Mouse (Mus musculus): ENCODE results near the gene Abhd2.

The Abhd2 gene

GRCm38 (mm10) chr7:79293605-79294232 lies 20.7 kb downstream of the Abhd2 start:
- DNase-seq (ENCODE audit: low read depth, low spot score) = no peak

DNA sequence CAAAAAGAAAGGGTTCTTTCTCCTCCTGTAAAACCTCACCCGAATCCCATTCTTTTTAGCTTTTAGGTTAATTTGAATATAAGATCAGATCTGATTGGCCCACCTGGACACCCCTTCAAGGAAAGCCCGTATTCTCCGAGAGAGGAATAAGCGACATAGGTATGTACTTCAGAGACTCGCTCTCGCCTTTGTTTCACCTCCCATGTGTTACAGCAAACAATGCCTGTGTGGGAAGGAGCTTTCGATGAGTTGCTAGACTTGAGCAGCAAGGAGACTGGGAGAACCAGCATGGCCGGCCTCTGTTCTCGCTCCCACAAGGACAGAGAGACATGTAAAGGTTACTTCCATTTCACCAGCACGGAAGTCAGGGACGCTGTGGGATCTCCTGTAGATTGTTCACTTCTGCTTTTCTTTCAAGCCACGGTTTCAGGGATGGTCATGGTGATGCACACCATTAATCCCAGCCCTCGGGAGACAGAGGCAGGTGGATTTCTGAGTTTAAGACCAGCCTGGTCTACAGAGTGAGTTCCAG lies 21.5 kb downstream of the Abhd2 start:
- DNase-seq (ENCODE audit: low read depth, low spot score) = no peak

- DNase-seq (ENCODE audit: low read depth, low spot score) = no peak
Observed at GRCm38 (mm10) chr7:79295196-79295826, 22.3 kb downstream of the Abhd2 start.

GRCm38 (mm10) chr7:79298681-79299080 lies 25.7 kb downstream of the Abhd2 start:
- no peak for DNase-seq (ENCODE audit: low read depth, low spot score)

DNA sequence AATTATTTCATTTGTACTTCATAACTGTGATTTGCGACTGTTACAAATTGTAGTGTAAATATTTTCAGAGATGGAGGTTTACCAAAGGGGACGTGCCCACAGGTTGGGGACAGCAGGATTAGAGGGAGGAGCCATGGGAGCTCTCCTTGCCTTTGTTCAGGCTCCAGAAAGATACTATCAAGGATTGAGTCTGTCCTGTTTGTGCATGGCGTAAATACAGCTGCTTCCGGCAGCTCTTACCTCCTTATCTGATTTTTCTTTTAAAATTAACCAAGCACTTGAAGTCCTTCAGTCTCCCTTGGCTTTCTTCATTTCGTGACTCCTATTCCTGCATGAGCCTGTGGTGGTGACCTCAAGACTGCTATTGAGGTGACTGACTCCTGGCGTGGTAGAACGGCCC lies 26.5 kb downstream of the Abhd2 start:
- DNase-seq (ENCODE audit: low read depth, low spot score) = no peak

DNA sequence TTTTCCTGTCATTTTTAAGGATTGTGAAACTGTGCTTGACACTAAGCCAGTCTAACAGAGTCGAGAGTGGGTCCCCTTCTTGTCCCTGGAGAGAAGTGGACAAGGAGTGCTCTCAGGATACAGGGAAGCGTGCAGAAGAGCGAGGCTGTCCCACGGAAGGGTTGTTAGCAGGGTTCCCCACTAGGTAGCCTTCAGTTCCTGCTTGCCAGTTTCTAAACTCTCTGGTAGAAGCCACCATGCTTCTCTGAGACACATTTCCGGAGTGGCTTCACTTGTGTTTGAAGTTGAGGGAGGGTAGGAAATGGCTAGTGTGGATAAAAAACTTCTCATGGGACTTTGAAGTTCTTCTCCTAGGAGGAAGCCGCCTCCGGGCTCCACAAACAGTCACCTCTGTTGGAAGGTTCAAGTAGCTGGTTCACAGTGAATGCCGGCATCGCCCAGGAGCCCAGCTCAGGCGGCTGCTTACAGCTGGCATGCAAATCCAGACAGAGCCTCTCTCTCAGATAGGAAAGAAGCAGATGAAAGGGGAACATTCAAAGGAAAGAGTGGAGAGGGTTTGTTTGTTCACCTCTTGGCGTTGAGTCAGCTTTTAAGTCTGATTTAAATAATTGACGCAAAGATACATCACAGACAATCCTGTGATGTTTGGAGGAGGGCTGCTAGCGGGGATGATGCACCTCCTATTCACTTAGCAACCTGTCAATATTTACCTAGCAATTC lies 27.6 kb downstream of the Abhd2 start:
- no peak for DNase-seq (ENCODE audit: low read depth, low spot score)

DNA sequence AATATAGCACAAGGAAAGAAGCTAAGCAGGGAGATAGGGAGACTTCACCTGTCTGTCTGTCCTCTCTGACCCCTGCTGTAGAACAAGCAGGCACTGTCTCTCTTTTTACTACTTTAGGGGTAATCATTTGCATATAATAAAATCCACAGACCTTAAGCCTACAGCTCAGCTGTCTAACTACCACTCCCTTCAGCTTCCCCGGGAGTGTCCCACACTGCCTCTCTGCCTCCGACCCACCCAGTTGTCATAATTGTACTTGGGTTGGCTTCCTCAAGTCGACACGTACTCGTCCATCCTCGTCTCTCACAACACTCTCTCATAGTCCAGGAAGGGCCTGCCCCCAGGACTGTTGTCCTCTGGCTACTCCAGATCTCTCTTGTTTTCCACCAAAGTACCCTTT lies 29.1 kb downstream of the Abhd2 start:
- DNase-seq (ENCODE audit: low read depth, low spot score) = no peak

- no peak for DNase-seq (ENCODE audit: low read depth, low spot score)
Observed at GRCm38 (mm10) chr7:79302586-79302985, 29.6 kb downstream of the Abhd2 start.

GRCm38 (mm10) chr7:79303183-79303761 lies 30.3 kb downstream of the Abhd2 start:
- DNase-seq (ENCODE audit: low read depth, low spot score) = no peak

- DNase-seq (ENCODE audit: low read depth, low spot score) = no peak
Observed at GRCm38 (mm10) chr7:79308455-79309030, 35.5 kb downstream of the Abhd2 start.

GRCm38 (mm10) chr7:79309247-79310190 lies 36.5 kb downstream of the Abhd2 start:
- no peak for DNase-seq (ENCODE audit: low read depth, low spot score)

DNA sequence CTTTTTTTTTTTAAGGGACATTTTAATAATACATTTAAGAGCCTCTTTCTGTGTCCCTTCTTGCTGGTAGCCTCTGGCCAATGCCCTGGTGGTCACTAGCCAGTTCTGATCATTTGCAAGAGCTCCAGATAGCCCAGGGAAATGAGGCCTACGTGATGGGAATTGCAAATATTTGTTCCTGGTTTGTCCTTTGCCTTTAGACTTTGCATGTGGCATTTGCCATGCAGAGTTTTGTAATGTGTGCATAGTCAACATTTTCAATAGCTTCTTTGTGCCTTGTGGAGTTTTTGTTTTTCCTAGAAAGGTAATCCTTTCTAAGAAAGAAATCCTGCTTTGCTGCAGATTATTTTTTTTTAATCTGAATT lies 37.2 kb downstream of the Abhd2 start:
- DNase-seq (ENCODE audit: low read depth, low spot score) = no peak

DNA sequence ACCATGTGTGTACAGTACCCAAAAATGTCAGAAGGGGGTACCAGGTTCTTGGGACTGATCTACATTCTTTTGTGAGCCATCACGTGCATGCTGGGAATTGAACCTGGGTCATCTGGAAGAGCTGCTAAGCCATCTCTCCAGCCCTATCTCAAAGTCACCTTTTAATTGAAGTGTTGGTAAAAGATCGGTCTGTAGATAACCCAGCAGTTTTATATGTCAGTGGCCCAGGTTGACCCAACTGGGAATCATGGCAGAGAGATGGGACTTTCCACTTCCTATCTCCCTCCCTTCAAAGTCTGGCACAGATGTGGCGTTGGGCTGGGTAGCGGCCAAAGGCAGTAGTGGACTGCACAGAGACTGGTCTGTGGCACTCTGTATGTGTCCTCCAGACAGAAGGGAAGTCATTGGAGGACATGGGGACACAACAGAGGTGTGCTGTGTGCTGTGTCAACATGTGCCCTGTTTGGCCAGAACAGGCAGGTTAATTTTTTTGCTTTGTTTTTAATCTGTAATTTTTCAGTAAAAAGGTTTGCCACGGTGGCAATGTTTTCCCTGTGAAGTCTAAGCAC lies 38.5 kb downstream of the Abhd2 start:
- DNase-seq (ENCODE audit: low read depth, low spot score) = no peak

GRCm38 (mm10) chr7:79312246-79312645 lies 39.2 kb downstream of the Abhd2 start:
- DNase-seq (ENCODE audit: low read depth, low spot score) = no peak

DNA sequence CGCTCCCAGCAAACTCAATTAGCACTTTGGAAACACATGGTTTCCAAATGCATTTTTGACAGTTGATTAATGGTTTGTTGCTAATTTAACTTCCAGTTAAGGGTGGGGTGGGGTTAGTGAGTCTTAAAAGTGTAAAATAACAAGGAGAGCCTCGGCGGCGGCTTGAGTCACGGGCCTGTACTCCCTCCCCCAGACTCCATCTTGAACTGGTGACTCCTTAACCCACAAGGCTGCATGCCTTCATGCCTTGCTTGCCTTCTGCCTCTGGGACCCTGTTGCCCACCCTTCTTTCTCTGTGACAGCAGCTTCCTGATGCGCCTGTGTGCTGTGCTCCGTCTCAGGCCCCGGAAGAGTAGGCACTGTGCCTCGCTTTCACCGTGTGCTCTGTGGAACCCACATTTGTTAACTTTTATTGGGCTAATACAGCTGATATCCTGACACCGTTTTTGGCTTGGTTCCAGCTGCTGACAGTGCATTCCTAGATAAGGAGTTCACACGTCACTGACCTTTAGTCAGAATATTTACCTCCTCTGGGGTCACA lies 40.6 kb downstream of the Abhd2 start:
- DNase-seq (ENCODE audit: low read depth, low spot score) = peak; percentile 62

GRCm38 (mm10) chr7:79314517-79314916 lies 41.5 kb downstream of the Abhd2 start:
- no peak for DNase-seq (ENCODE audit: low read depth, low spot score)

DNA sequence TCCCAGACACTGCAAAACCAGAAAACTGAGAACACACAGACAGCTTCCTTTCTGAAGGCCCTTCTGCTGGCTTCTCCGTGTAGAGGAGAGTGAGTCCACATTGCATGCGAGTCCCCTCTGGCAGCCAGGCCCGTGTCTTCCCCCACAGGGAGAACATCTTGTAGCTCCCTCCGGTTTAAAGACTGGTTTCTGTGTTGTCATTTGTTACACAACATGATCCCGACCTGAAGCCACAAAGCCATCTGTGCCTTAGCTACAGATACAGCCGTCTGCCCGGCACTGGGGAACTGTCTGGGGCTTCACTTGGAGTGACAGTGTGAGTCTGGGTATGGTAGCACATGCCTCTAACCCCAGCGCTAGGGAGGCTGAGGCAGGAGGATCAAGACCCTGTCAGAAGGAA lies 42.1 kb downstream of the Abhd2 start:
- no peak for DNase-seq (ENCODE audit: low read depth, low spot score)

DNA sequence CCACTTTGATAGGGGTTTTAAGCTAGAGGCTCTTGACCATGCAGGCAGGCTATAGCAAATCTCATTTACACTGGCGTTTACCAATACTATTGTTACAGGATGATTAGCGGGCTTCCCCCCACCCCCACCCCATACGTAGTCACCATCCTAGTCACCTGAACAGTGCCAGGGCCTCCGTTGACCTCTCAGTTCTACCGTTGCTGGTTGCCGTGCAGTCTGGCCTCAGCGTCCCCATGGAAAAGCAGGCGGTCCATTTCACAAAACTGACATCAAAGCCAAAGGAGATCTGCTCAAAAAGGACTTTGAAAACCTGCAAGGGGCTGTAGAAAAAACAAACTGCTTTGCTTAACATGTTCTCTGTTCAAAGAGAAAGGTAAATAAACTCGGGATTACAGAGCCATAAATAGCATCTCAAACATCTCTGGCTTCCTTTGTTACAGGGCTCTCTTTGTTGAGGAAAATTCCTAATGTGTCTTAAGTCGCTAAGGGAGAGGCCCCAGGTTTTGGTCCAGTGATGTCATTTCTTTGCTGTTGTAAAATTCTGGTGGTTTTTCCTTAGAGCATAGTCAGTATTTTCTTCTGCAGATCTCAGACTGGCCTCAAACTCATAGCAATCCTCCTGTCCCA lies 43.2 kb downstream of the Abhd2 start:
- no peak for DNase-seq (ENCODE audit: low read depth, low spot score)

DNA sequence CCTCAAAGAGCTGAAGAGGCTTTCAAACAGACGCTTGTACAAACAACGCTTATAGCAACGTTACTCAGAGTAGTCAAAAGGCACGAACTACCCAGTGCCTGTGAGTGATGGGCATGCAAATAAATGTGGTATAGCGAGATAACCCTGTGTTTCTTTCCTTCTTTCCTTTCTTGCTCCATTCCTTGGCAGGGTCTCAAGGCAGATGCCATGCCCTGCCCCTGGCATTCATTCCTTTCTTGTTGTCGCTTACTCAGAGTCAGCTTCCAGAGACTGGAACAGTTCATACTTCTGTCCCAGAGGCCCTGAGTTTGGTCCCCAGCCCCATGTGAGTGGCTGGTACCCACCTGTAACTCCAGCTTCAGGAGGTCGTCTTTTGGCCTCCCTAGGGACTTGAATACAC lies 44.6 kb downstream of the Abhd2 start:
- no peak for DNase-seq (ENCODE audit: low read depth, low spot score)

Measured in forelimb bud, embryonic 11.5 days (tissue).